Mouse (Mus musculus): ENCODE results near the gene Ubap1l. TPM values are rescaled to one million over a fixed set of nuclear protein-coding genes. Genes with fewer than 3 reads are reported as not detected.

Ubap1l gene
- polyA plus RNA-seq, 1 experiment from 2014 or later = 0.14 TPM

- Histone ChIP-seq H3K36me3 (ENCODE audit: control insufficient read depth, insufficient read depth) (no peaks in the 10 kb centered on the region), H3K4me1 (replicated peaks; ENCODE audit: control insufficient read depth, insufficient read depth, low read length) (no peaks in the 10 kb centered on the region; the same call in 1 of the 2 replicates), H3K27me3 (replicated peaks; ENCODE audit: control insufficient read depth, insufficient read depth, low read length) (no peaks in the 10 kb centered on the region), H3K9me3 (ENCODE audit: control insufficient read depth) (0 out of 2 replicates have a peak, but pooled peaks cover 4% of the 10 kb centered on the region), H3K4me3 (ENCODE audit: low read depth, low read length) (peak overlapping the region; percentile 89), H3K9ac (ENCODE audit: low read depth, low read length) (peak overlapping the region; percentile 99), H3K27ac (ENCODE audit: low read depth, low read length) (peak overlapping the region; percentile 100), H3K4me2 (replicated peaks; ENCODE audit: low read depth) (peak overlapping the region; percentile 92)
- no peak for TF ChIP-seq CTCF (IDR thresholded peaks at IDR 0.05; ENCODE audit: low read depth)
- ATAC-seq = peak; percentile 26
- WGBS = 31% methylated on average over 8 of the region's 8 CpGs
These were observed 13.6 kb upstream of the Ubap1l start for GRCm38 (mm10) chr9:65347112-65347850.

GRCm38 (mm10) chr9:65353251-65353650 lies 7.6 kb upstream of the Ubap1l start:
- no peak overlapping the region for H3K9ac ChIP-seq (ENCODE audit: low read depth, low read length)
- H3K27me3 ChIP-seq (replicated peaks; ENCODE audit: control insufficient read depth, insufficient read depth, low read length) = no peaks in the 10 kb centered on the region
- H3K4me1 ChIP-seq (replicated peaks; ENCODE audit: control insufficient read depth, insufficient read depth, low read length) = no peaks in the 10 kb centered on the region
- peaks cover 34% of the 10 kb centered on the region for H3K36me3 ChIP-seq (ENCODE audit: control insufficient read depth, insufficient read depth)
- ATAC-seq = no peak
- 87% methylated on average over 5 of the region's 5 CpGs for WGBS
- no peak overlapping the region for H3K27ac ChIP-seq (ENCODE audit: low read depth, low read length)
- no peak for TF ChIP-seq CTCF (IDR thresholded peaks at IDR 0.05; ENCODE audit: low read depth)
- no peak overlapping the region for H3K4me2 ChIP-seq (replicated peaks; ENCODE audit: low read depth)
- no peaks in the 10 kb centered on the region for H3K9me3 ChIP-seq (ENCODE audit: control insufficient read depth)
- H3K4me3 ChIP-seq (ENCODE audit: low read depth, low read length) = no peak overlapping the region

DNA sequence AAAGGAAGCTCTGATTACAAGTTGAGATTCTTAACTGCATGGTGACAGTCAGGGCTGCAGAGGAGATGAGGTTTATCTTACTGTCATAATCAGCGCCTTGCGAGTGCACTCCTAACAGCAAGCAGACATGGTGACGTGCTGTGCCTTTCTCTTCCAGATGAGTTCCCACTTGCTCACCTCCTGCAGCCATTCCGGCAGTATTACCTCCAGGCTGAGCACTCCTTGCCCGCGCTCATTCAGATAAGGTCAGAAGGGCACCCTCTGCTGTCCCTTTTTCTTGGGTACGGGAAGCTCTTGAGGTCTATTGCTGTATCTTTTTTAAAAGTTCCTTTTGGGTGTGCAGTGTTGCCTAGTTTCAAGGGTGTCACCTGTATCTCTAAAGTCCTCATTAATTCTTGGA lies 4.3 kb upstream of the Ubap1l start:
- Histone ChIP-seq H3K4me1 (replicated peaks; ENCODE audit: control insufficient read depth, insufficient read depth, low read length) (no peaks in the 10 kb centered on the region), H3K27ac (ENCODE audit: low read depth, low read length) (no peak overlapping the region), H3K36me3 (ENCODE audit: control insufficient read depth, insufficient read depth) (peaks cover 55% of the 10 kb centered on the region), H3K4me3 (ENCODE audit: low read depth, low read length) (no peak overlapping the region), H3K9me3 (ENCODE audit: control insufficient read depth) (no peaks in the 10 kb centered on the region), H3K9ac (ENCODE audit: low read depth, low read length) (no peak overlapping the region), H3K4me2 (replicated peaks; ENCODE audit: low read depth) (no peak overlapping the region), H3K27me3 (replicated peaks; ENCODE audit: control insufficient read depth, insufficient read depth, low read length) (no peaks in the 10 kb centered on the region)
- no peak for TF ChIP-seq CTCF (IDR thresholded peaks at IDR 0.05; ENCODE audit: low read depth)
- WGBS = 88% methylated on average over 7 of the region's 7 CpGs
- ATAC-seq = no peak

- peaks cover 58% of the 10 kb centered on the region for H3K36me3 ChIP-seq (ENCODE audit: control insufficient read depth, insufficient read depth)
- no peak for ATAC-seq
These were observed 3.9 kb upstream of the Ubap1l start for GRCm38 (mm10) chr9:65356971-65357370.

GRCm38 (mm10) chr9:65358956-65359480 lies 1.8 kb upstream of the Ubap1l start:
- ATAC-seq = no peak
- TF ChIP-seq CTCF (IDR thresholded peaks at IDR 0.05; ENCODE audit: low read depth) = no peak
- Histone ChIP-seq H3K36me3 (ENCODE audit: control insufficient read depth, insufficient read depth) (peaks cover 58% of the 10 kb centered on the region), H3K27ac (ENCODE audit: low read depth, low read length) (no peak overlapping the region; the same call in 1 of the 2 replicates), H3K9ac (ENCODE audit: low read depth, low read length) (no peak overlapping the region), H3K4me1 (replicated peaks; ENCODE audit: control insufficient read depth, insufficient read depth, low read length) (no peaks in the 10 kb centered on the region), H3K9me3 (ENCODE audit: control insufficient read depth) (no peaks in the 10 kb centered on the region), H3K4me2 (replicated peaks; ENCODE audit: low read depth) (no peak overlapping the region), H3K27me3 (replicated peaks; ENCODE audit: control insufficient read depth, insufficient read depth, low read length) (no peaks in the 10 kb centered on the region), H3K4me3 (ENCODE audit: low read depth, low read length) (no peak overlapping the region)
- 56% methylated on average over 1 of the region's 1 CpGs for WGBS

More at GRCm38 (mm10) chr9:65356971-65357370, 3.9 kb upstream of the Ubap1l start:
- H3K4me1 ChIP-seq (replicated peaks; ENCODE audit: control insufficient read depth, insufficient read depth, low read length) = no peaks in the 10 kb centered on the region
- H3K9me3 ChIP-seq (ENCODE audit: control insufficient read depth) = no peaks in the 10 kb centered on the region
- H3K4me2 ChIP-seq (replicated peaks; ENCODE audit: low read depth) = no peak overlapping the region
- 86% methylated on average over 2 of the region's 2 CpGs for WGBS
- H3K27ac ChIP-seq (ENCODE audit: low read depth, low read length) = no peak overlapping the region
- no peaks in the 10 kb centered on the region for H3K27me3 ChIP-seq (replicated peaks; ENCODE audit: control insufficient read depth, insufficient read depth, low read length)
- no peak overlapping the region for H3K9ac ChIP-seq (ENCODE audit: low read depth, low read length)
- TF ChIP-seq CTCF (IDR thresholded peaks at IDR 0.05; ENCODE audit: low read depth) = no peak
- H3K4me3 ChIP-seq (ENCODE audit: low read depth, low read length) = no peak overlapping the region

- no peaks in the 10 kb centered on the region for H3K9me3 ChIP-seq (ENCODE audit: control insufficient read depth)
- no peak for ATAC-seq
- no peak overlapping the region for H3K27ac ChIP-seq (ENCODE audit: low read depth, low read length)
- 66% methylated on average over 9 of the region's 9 CpGs for WGBS
- no peak for TF ChIP-seq CTCF (IDR thresholded peaks at IDR 0.05; ENCODE audit: low read depth)
- no peak overlapping the region for H3K4me2 ChIP-seq (replicated peaks; ENCODE audit: low read depth)
- peaks cover 21% of the 10 kb centered on the region for H3K36me3 ChIP-seq (ENCODE audit: control insufficient read depth, insufficient read depth)
- H3K4me3 ChIP-seq (ENCODE audit: low read depth, low read length) = no peak overlapping the region
- no peaks in the 10 kb centered on the region for H3K4me1 ChIP-seq (replicated peaks; ENCODE audit: control insufficient read depth, insufficient read depth, low read length)
- H3K27me3 ChIP-seq (replicated peaks; ENCODE audit: control insufficient read depth, insufficient read depth, low read length) = no peaks in the 10 kb centered on the region
- H3K9ac ChIP-seq (ENCODE audit: low read depth, low read length) = no peak overlapping the region
These were observed 2.8 kb downstream of the Ubap1l start for GRCm38 (mm10) chr9:65363684-65364083.

Measured in intestine, postnatal 0 days (tissue).